Comparison of ENCODE assay signal across 9 mouse cellular contexts in the genomic region with DNA sequence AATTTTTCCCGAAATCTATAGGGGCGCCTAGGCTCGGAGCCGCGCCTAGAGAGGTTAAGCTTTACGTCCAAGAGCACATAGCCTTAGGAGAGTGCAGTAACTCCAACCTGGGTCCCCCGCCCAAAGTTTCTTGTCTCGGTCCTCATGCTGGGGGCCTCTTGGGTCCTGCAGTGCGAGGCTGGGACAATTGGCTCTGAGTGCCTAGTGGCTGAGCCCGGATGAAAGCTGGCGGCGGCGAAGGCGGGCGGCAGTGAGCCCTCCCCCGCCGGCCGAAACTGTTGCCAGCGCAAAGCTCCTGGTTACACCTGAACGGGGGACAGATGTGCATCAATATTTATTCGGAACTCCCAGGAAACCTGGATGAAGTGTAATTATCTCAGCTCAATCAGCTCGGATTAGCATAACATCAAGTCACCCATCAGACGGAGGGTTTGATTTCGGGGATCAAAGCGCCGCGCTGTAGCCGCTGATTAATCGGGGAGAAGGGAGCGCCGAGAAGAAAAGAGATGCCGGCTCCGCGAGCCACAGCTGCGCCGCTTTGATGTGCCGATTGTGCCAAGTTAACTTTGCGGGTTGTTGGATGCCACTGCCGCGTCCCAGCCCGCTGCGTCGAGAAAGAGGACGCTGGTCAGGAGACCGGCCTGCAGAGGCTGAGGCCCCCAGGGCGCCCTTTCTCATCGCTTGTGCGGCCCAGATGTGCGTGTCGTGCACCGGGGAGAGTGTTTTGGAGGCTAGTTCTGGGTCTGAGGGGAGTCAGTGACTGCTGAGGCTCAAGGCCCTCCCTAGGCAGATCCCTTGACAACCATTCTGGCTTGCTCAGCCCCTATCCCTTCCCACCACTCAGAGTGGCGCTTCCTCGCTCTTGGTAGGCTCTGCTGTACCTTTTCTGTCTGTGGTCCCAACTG.
DNase-seq lines count a peak whose midpoint lies in the region; ATAC-seq and TF ChIP-seq lines count a peak whose summit lies in the region.
"Had no signal": no experiment of that assay in that cellular context is flagged by ENCODE, and none has a peak within 500 bp of the region (broad histone marks: within the 10 kb centered on the region; RNA-seq: fewer than 3 reads in every experiment).

No protein-coding gene starts in this region.

- TF ChIP-seq POLR2A in kidney, adult 2 months (IDR thresholded peaks at IDR 0.05; ENCODE audit: low read depth, low read length), result no peak

- peak overlapping the region; percentile 34 for H3K4me3 ChIP-seq in kidney, embryonic 15.5 days (replicated peaks)
- H3K4me3 ChIP-seq in kidney, adult 2 months (ENCODE audit: insufficient read depth, low read depth, low read length), result no peak overlapping the region
- peak overlapping the region; percentile 35 for H3K4me3 ChIP-seq in midbrain, embryonic 12.5 days

- H3K4me1 ChIP-seq in kidney, embryonic 15.5 days, result peaks cover 17% of the 10 kb centered on the region
- H3K4me1 ChIP-seq in kidney, adult 2 months (ENCODE audit: control insufficient read depth, insufficient read depth, low read length), result no peaks in the 10 kb centered on the region; the same call in 1 of the 2 replicates
- H3K4me1 ChIP-seq in midbrain, embryonic 12.5 days, result peaks cover 23% of the 10 kb centered on the region

- no peak for TF ChIP-seq CTCF in kidney, adult 2 months (conservative IDR thresholded peaks at IDR 0.05; ENCODE audit: insufficient read depth, insufficient read length, low read depth, low read length)

- no peaks in the 10 kb centered on the region for H3K36me3 ChIP-seq in kidney, embryonic 15.5 days
- H3K36me3 ChIP-seq in kidney, adult 2 months (ENCODE audit: control insufficient read depth, insufficient read depth, low read length), result no peaks in the 10 kb centered on the region
- no peaks in the 10 kb centered on the region for H3K36me3 ChIP-seq in midbrain, embryonic 12.5 days

- peaks cover 47% of the 10 kb centered on the region for H3K27me3 ChIP-seq in kidney, embryonic 15.5 days
- H3K27me3 ChIP-seq in kidney, adult 2 months (replicated peaks; ENCODE audit: control insufficient read depth, insufficient read depth, low read length), result no peaks in the 10 kb centered on the region
- H3K27me3 ChIP-seq in midbrain, embryonic 12.5 days, result peaks cover 50% of the 10 kb centered on the region

- no peak overlapping the region for H3K9ac ChIP-seq in kidney, embryonic 15.5 days
- no peak overlapping the region for H3K9ac ChIP-seq in midbrain, embryonic 12.5 days (replicated peaks)

- H3K9me3 ChIP-seq in kidney, embryonic 15.5 days (replicated peaks), result no peaks in the 10 kb centered on the region
- no peaks in the 10 kb centered on the region for H3K9me3 ChIP-seq in midbrain, embryonic 12.5 days

- no peak overlapping the region for H3K27ac ChIP-seq in kidney, embryonic 15.5 days
- no peak overlapping the region for H3K27ac ChIP-seq in kidney, adult 2 months (ENCODE audit: insufficient read depth, low read depth, low read length)
- peak overlapping the region; percentile 69 for H3K27ac ChIP-seq in midbrain, embryonic 12.5 days (replicated peaks)

- intact Hi-C loops in heart, postnatal 10 days (cut with DNase I), result no loop called here

- peak overlapping the region; percentile 66 for H3K4me2 ChIP-seq in kidney, embryonic 15.5 days
- H3K4me2 ChIP-seq in midbrain, embryonic 12.5 days (replicated peaks), result peak overlapping the region; percentile 65

- ATAC-seq in kidney, embryonic 15.5 days (replicated peaks; ENCODE audit: low FRiP score), result 0 out of 2 replicates have a peak, but pooled peaks have one; percentile 36
- peak; percentile 64 for ATAC-seq in midbrain, embryonic 12.5 days (ENCODE audit: low FRiP score, low read depth)
- ATAC-seq in monocyte, adult 5-6 weeks (replicated peaks; ENCODE audit: insufficient number of reproducible peaks, low FRiP score, low TSS enrichment, poor library complexity, severe bottlenecking), result no peak
- ATAC-seq in erythroblast, adult 5-6 weeks (replicated peaks; ENCODE audit: low FRiP score, poor library complexity, severe bottlenecking), result no peak
- ATAC-seq: Patski had no signal

- 2% methylated on average over 53 of the region's 53 CpGs for WGBS in kidney, embryonic 15.5 days
- 11% methylated on average over 53 of the region's 53 CpGs for WGBS in kidney, adult 2 months
- WGBS in midbrain, embryonic 12.5 days, result 1% methylated on average over 53 of the region's 53 CpGs

- DNase-seq in kidney, adult 2 months, result no peak
- peak; percentile 29 for DNase-seq in adrenal gland, postnatal 25 days
- DNase-seq in heart, postnatal 10 days, result peak; percentile 0 to 2
- no peak for DNase-seq in layer of hippocampus, adult 9-10 months (ENCODE audit: low spot score)

Comparison
In these comparisons a context has a peak if more than half of its experiments do, and no peak if none do; other contexts are left out.
1. ATAC-seq: peak in kidney, embryonic 15.5 days (single experiment) and midbrain, embryonic 12.5 days (single experiment); none in monocyte, adult 5-6 weeks (single experiment) and erythroblast, adult 5-6 weeks (single experiment).
2. DNase-seq: peak in adrenal gland, postnatal 25 days (single experiment) and heart, postnatal 10 days (2 of 2); none in kidney, adult 2 months (single experiment) and layer of hippocampus, adult 9-10 months (single experiment).